Mouse (Mus musculus): ENCODE measurements around the gene Dleu7.

DNA sequence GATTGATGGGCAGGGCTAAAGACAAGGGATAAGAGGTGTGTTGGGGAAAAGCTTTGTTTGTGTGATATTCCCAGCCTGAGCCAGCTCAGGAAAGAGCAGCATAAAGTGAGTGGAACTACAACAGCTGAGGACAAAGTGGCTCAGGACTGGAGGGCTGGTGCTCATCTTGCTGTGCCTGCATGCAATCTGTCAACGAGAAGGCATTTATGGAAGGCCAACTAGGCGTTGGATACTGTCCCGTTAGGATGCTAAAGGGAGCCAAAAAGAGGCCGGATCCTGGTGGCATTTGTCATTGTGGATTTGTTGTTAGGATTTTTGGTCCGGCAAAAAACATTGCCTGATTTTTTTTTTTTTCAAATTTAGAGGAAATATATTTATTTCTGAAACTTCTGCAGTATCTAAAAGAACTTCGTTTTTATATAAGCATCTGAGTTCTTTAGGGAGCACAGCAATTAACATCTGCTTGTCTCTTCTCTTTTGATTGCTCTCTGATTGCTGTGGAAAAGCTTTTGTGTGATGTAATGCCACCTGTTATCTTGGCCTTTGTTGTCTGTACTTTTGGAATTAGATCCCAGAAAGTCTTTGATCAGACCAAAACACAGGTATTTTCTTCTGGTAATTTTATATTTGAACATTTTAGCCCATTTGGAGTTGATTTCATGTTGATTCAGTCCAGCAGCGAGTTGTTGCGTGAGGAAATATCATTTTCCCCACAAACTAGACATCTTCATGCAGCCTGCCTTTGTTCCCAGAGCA, 49.2 kb upstream of the Dleu7 start:
- no peak for TF ChIP-seq CTCF (conservative IDR thresholded peaks at IDR 0.05; ENCODE audit: insufficient read depth, insufficient read length, low read depth, low read length)
- TF ChIP-seq POLR2A (IDR thresholded peaks at IDR 0.05; ENCODE audit: low read depth, low read length) = no peak
